Mouse (Mus musculus): ENCODE measurements around the gene Srsf6. TPM values are rescaled to one million over a fixed set of nuclear protein-coding genes. Genes with fewer than 3 reads are reported as not detected.

Srsf6 gene
- polyA plus RNA-seq, 1 experiment = 37.6 TPM

DNA sequence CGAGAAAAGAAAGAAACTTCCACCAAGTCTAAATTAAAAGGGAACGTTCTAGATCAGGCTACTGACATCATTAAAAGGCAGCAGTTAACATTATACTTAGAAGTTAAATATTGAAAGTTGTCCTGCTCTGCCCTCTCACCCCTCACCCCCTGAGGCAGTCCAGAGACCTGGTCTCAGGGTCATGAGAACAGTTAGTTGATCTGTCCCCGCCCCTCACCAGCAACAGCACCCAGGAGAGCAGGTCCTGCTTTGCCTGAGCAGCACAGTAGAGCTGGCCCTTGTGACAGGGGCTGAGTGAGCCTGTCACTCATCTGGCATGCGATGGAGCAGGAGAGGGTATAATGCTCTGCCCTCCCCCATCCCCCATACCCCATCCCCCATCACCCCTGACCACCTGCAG, 25.4 kb upstream of the Srsf6 start:
- Histone ChIP-seq H3K36me3 (replicated peaks; ENCODE audit: low read length) (no peaks in the 10 kb centered on the region), H3K4me1 (no peaks in the 10 kb centered on the region), H3K4me3 (replicated peaks) (no peak overlapping the region), H3K27me3 (replicated peaks) (peaks cover 22% of the 10 kb centered on the region), H3K9me3 (no peaks in the 10 kb centered on the region)
- TF ChIP-seq FLI1 (IDR thresholded peaks at IDR 0.05; ENCODE audit: low read length) = no peak
- no peak for TF ChIP-seq GATA1 (IDR thresholded peaks at IDR 0.05; ENCODE audit: borderline replicate concordance, low read length)

DNA sequence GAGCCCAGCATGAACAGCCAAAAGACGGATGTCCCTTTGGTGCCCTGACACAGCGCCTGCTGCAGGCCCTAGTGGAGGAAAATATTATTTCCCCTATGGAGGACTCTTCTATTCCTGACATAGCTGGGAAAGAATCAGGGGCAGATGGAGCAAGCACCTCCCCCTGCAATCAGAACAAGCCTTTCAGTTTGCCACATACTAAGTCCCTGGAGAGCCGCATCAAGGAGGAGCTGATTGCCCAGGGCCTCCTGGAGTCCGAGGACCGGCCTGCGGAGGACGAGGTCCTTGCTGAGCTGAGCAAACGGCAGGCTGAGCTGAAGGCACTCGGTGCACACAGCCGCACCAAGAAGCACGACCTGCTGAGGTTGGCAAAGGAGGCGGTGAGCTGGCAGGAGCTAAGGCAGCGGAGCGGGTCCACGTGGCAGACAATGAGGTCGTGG, 23.3 kb upstream of the Srsf6 start:
- peaks cover 22% of the 10 kb centered on the region for H3K27me3 ChIP-seq (replicated peaks)
- no peak overlapping the region for H3K4me3 ChIP-seq (replicated peaks)
- TF ChIP-seq GATA1 (IDR thresholded peaks at IDR 0.05; ENCODE audit: borderline replicate concordance, low read length) (no peak), FLI1 (IDR thresholded peaks at IDR 0.05; ENCODE audit: low read length) (no peak)
- H3K36me3 ChIP-seq (replicated peaks; ENCODE audit: low read length) = no peaks in the 10 kb centered on the region
- no peaks in the 10 kb centered on the region for H3K4me1 ChIP-seq
- H3K9me3 ChIP-seq = no peaks in the 10 kb centered on the region

DNA sequence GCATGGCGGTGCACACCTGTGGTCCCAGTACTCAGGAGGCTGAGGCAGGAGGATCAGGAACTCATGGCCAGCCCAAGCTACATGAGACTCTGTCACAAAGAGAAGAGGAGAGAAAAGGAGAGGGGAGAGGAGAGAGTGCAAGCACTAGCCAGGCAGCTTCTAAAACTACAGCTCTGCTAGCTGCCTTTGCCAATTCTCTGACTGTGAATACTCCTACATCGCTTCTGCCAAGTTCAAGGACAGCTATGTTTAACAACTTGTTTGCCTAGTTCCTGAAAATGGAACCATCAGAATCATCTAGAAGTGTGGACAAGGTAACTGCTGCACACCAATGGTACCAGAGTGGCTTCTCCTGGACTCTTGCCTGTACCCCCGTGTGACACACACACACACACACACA, 17.3 kb upstream of the Srsf6 start:
- Histone ChIP-seq H3K27me3 (replicated peaks) (peaks cover 37% of the 10 kb centered on the region), H3K4me1 (0 out of 2 replicates have a peak, but pooled peaks cover 3% of the 10 kb centered on the region), H3K4me3 (replicated peaks) (no peak overlapping the region), H3K36me3 (replicated peaks; ENCODE audit: low read length) (no peaks in the 10 kb centered on the region), H3K9me3 (peaks cover 4% of the 10 kb centered on the region; the same call in 1 of the 2 replicates)
- no peak for TF ChIP-seq FLI1 (IDR thresholded peaks at IDR 0.05; ENCODE audit: low read length)
- TF ChIP-seq GATA1 (IDR thresholded peaks at IDR 0.05; ENCODE audit: borderline replicate concordance, low read length) = no peak

DNA sequence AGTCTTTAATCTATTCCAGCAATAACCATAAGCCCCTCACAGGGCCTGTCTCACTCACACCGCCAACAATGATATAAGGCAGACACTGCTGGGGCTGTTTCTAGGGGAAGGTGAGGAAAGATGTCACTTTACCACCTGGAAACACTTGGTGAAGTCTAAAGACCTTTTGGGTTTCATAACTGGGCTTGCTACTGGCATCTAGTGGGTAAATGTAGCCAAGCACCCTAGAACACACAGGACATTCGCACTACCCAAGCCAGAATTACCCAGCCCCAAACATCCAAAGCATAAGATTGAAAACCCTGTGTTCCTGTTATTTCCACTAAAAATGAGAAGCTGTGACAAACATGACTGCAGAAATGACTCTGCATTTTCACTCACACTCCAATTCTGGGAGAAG, 16.8 kb upstream of the Srsf6 start:
- Histone ChIP-seq H3K4me3 (replicated peaks) (no peak overlapping the region), H3K36me3 (replicated peaks; ENCODE audit: low read length) (no peaks in the 10 kb centered on the region), H3K9me3 (peaks cover 4% of the 10 kb centered on the region; the same call in 1 of the 2 replicates), H3K4me1 (0 out of 2 replicates have a peak, but pooled peaks cover 3% of the 10 kb centered on the region), H3K27me3 (replicated peaks) (peaks cover 36% of the 10 kb centered on the region)
- TF ChIP-seq GATA1 (IDR thresholded peaks at IDR 0.05; ENCODE audit: borderline replicate concordance, low read length) (no peak), FLI1 (IDR thresholded peaks at IDR 0.05; ENCODE audit: low read length) (no peak)

DNA sequence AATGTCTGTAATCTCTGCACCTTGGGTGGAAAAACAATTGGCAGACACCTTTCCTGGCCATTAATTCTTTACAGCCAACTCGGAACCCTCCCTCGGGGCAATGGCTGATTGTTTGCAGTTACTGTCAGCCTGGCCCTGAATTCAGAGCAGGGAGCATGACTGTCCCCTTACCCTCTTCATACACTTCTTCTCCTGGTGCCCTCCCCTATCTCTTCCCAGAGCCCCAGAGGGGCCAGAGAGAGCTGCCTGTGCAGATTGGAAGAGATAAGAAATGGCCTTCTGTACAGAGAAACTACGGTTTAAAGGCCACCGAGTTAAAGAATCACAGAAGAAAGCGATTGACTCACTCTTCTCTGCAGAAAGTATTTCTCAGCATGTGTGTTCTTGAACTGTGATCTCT, 11.4 kb upstream of the Srsf6 start:
- Histone ChIP-seq H3K9me3 (peaks cover 4% of the 10 kb centered on the region; the same call in 1 of the 2 replicates), H3K4me1 (peaks cover 11% of the 10 kb centered on the region), H3K36me3 (replicated peaks; ENCODE audit: low read length) (no peaks in the 10 kb centered on the region), H3K4me3 (replicated peaks) (no peak overlapping the region), H3K27me3 (replicated peaks) (peaks cover 44% of the 10 kb centered on the region)
- TF ChIP-seq GATA1 (IDR thresholded peaks at IDR 0.05; ENCODE audit: borderline replicate concordance, low read length) = no peak
- TF ChIP-seq FLI1 (IDR thresholded peaks at IDR 0.05; ENCODE audit: low read length) = no peak

- TF ChIP-seq GATA1 (IDR thresholded peaks at IDR 0.05; ENCODE audit: borderline replicate concordance, low read length) = no peak
- Histone ChIP-seq H3K4me3 (replicated peaks) (peak overlapping the region; percentile 75), H3K4me1 (peaks cover 11% of the 10 kb centered on the region), H3K9me3 (peaks cover 9% of the 10 kb centered on the region), H3K27me3 (replicated peaks) (peaks cover 32% of the 10 kb centered on the region), H3K36me3 (replicated peaks; ENCODE audit: low read length) (no peaks in the 10 kb centered on the region)
These were observed 9.1 kb upstream of the Srsf6 start for GRCm38 (mm10) chr2:162922183-162922582.

GRCm38 (mm10) chr2:162922834-162923233, 8.5 kb upstream of the Srsf6 start:
- H3K4me3 ChIP-seq (replicated peaks) = no peak overlapping the region
- peaks cover 30% of the 10 kb centered on the region for H3K27me3 ChIP-seq (replicated peaks)
- H3K4me1 ChIP-seq = peaks cover 14% of the 10 kb centered on the region
- peaks cover 9% of the 10 kb centered on the region for H3K9me3 ChIP-seq
- no peaks in the 10 kb centered on the region for H3K36me3 ChIP-seq (replicated peaks; ENCODE audit: low read length)
- no peak for TF ChIP-seq GATA1 (IDR thresholded peaks at IDR 0.05; ENCODE audit: borderline replicate concordance, low read length)
- no peak for TF ChIP-seq FLI1 (IDR thresholded peaks at IDR 0.05; ENCODE audit: low read length)

GRCm38 (mm10) chr2:162924126-162924525, 7.2 kb upstream of the Srsf6 start:
- peaks cover 24% of the 10 kb centered on the region for H3K4me1 ChIP-seq
- TF ChIP-seq GATA1 (IDR thresholded peaks at IDR 0.05; ENCODE audit: borderline replicate concordance, low read length) (no peak), FLI1 (IDR thresholded peaks at IDR 0.05; ENCODE audit: low read length) (no peak)
- H3K9me3 ChIP-seq = peaks cover 5% of the 10 kb centered on the region; the same call in 1 of the 2 replicates
- no peaks in the 10 kb centered on the region for H3K36me3 ChIP-seq (replicated peaks; ENCODE audit: low read length)
- peaks cover 23% of the 10 kb centered on the region for H3K27me3 ChIP-seq (replicated peaks)
- no peak overlapping the region for H3K4me3 ChIP-seq (replicated peaks)

DNA sequence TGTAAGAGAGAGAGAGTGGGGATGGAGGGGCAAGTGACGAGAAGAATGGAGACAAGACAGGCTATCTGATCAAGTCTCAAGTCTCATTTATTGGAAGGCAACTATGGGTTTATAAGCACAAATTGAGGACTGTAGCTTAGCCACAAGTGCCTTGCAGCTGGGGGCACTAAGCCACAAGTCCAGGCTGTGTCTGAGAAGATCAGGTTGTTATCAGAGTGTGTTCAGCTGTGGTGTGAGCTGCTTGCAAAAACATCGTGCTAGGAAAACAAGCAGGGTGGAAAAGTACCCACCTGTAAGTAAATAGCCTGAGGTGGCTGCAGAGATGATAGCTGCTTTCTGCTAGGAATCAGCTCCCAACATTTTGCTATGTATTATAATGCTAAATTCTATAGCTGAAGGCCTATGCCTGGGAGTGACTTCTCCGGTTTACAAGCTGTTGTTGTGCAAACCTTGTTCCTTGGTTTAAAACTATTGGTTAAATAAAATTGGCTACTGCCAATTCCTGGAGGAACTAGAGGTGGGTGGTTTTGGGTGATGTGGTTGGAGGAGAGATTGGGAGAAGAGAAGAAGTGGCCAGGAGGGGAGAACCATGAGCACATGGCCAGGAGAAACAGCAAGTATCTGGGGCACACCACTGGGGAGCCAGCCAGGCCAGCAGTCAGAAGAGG, 3.3 kb upstream of the Srsf6 start:
- H3K9me3 ChIP-seq = peaks cover 5% of the 10 kb centered on the region; the same call in 1 of the 2 replicates
- peaks cover 5% of the 10 kb centered on the region for H3K36me3 ChIP-seq (replicated peaks; ENCODE audit: low read length)
- no peak for TF ChIP-seq GATA1 (IDR thresholded peaks at IDR 0.05; ENCODE audit: borderline replicate concordance, low read length)
- no peak for TF ChIP-seq FLI1 (IDR thresholded peaks at IDR 0.05; ENCODE audit: low read length)
- H3K4me3 ChIP-seq (replicated peaks) = no peak overlapping the region
- H3K4me1 ChIP-seq = peaks cover 39% of the 10 kb centered on the region
- H3K27me3 ChIP-seq (replicated peaks) = peaks cover 2% of the 10 kb centered on the region

DNA sequence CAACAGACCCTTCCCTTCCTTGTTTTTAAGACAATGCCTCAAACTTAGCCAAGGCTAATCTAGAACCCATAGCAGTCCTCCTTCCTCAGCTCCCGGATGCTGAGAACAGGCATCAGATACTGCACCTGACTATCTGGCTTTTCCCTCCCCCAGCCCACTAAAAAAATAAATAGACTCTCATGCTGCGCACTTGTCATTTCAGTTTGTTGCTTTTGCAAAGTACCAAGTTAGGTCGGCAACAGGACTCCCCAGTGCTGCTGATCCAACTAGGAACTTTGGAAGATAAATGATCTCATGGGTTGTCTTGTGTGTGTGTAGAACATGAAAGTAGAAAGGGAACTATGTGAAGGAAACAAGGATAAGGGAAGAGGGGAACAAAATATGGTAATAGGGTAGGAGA, 1.6 kb upstream of the Srsf6 start:
- Histone ChIP-seq H3K27me3 (replicated peaks) (no peaks in the 10 kb centered on the region), H3K4me3 (replicated peaks) (no peak overlapping the region), H3K36me3 (replicated peaks; ENCODE audit: low read length) (peaks cover 21% of the 10 kb centered on the region), H3K4me1 (peaks cover 44% of the 10 kb centered on the region), H3K9me3 (peaks cover 5% of the 10 kb centered on the region; the same call in 1 of the 2 replicates)
- TF ChIP-seq GATA1 (IDR thresholded peaks at IDR 0.05; ENCODE audit: borderline replicate concordance, low read length) = no peak
- no peak for TF ChIP-seq FLI1 (IDR thresholded peaks at IDR 0.05; ENCODE audit: low read length)
